Mouse (Mus musculus): ENCODE data around the gene Acat3.
"Not testable (repeated sequence)": the region's sequence is repeated elsewhere in the genome, so short reads cannot be mapped to it uniquely, and the experiment has no call there.

Acat3 gene

DNA sequence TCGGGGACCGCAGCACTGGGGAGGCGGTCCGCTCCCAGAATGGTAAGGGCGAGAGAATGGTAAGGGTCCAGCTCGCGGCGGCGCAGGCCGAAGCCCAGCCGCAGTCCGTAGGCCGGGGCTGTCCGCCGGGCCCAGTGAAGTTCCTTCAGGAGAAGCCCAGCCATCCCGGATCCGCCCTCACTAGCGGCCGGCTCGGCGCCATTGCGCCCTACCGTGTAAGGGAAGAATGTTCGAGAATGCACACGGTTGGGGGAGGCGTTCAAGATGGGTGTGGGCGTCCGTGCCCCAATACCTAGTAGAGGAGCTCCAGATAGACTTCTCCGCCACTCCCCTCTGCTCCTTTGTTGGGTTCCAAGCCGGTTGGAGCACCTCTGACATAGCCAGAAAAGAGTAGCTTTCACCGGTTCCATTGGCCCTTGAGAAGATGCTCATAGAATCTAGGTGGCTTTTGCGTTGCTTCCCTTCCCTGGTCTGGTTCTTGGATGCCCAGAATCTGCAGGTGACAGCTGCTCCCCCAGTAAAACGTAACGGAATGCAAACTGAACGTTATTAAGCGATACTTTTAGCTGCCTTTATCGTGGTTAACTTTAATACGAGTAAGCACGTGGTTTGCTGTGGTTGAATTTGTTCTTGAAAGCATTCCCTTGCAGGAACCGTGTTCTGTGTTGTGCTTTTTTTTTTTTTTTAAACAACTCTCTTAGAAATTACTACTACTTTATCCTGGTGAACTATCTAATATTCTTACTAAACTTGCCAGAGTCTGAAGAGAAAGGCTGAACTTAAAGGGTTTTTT, 23.6 kb downstream of the Acat3 start:
- no peak for DNase-seq (ENCODE audit: low spot score in 2 of 2)

DNA sequence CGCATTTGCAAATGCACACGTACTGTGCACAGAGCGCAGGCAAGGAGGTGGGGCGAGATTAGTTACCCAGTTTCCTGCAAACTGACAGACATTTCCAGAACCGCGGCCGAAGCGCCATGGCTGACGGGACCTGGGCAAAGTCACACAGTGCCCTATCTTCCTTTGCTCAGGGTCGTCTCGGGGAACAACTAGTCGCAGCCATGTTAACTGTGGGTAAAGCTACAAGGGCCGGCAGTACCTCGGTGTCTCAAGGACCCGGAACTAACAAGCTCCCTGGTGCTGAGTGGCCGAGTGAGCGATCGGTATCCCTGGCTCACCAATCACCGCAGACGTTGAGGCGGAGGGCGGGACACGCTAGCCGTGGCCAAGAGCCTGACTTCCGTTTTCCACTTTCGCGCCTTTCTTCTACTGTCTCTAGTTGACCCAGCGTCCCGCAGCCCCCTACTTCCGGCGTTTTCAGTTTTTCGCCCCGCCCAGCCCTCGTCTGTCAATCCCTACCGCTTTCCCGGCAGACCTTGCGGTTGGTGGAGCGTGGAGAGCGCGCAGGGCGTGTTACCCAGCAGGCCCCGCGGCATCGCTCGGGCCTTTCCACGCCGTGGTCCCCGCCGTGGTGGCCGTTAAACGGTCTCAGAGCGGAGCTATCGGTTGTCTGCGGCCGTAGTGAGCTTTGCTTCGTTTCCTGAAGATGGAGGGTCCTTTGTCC, 24.4 kb downstream of the Acat3 start, which contains the start of gene Mrpl18:
Gene Mrpl18 (minus strand): TSS at position 465 of the 703 bp plus-strand sequence.
- DNase-seq (ENCODE audit: low spot score in 2 of 2): peak; percentile 100

DNA sequence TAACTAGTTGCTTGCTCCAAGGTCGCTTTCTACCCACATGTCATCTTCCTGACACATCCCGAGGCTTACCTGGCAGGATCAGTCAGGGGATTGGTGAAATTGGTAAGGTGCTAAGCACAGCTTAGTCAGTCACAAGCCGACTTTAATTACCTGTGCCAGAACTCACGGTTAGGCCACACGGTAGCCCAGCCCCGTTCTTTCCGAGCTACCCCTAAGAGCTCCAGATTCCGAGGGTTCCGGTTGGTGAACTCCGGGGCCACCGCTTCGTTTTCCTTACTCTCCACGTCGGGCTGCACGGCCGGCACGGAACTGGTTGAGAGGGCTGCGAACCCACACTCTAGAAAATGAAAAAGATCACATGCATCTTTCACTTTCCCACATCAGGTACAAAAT, 24.9 kb downstream of the Acat3 start, which contains the start of gene Tcp1:
Gene Tcp1 (plus strand): TSS at position 214 of the 393 bp plus-strand sequence.
- DNase-seq (ENCODE audit: low spot score in 2 of 2): no peak

DNA sequence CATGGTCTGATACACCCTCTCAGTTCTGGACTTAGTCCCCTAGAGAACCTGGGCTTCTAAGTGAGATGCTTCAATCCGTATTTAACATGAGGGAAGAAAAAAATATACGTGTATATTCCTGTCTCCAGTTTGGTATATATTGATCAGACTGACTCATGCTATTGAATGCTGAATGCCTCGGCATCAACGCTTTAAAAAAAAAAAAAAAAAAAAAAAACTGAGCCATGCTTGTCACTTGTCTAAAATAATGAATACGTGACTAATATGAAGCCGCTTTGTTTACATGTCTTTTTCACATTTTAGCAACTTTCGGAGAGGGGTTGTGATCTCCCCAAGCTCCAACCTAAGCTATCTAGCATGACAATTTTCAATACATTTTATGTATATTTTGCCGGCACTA, 30.0 kb downstream of the Acat3 start:
- no peak for DNase-seq (ENCODE audit: low spot score in 2 of 2)

DNA sequence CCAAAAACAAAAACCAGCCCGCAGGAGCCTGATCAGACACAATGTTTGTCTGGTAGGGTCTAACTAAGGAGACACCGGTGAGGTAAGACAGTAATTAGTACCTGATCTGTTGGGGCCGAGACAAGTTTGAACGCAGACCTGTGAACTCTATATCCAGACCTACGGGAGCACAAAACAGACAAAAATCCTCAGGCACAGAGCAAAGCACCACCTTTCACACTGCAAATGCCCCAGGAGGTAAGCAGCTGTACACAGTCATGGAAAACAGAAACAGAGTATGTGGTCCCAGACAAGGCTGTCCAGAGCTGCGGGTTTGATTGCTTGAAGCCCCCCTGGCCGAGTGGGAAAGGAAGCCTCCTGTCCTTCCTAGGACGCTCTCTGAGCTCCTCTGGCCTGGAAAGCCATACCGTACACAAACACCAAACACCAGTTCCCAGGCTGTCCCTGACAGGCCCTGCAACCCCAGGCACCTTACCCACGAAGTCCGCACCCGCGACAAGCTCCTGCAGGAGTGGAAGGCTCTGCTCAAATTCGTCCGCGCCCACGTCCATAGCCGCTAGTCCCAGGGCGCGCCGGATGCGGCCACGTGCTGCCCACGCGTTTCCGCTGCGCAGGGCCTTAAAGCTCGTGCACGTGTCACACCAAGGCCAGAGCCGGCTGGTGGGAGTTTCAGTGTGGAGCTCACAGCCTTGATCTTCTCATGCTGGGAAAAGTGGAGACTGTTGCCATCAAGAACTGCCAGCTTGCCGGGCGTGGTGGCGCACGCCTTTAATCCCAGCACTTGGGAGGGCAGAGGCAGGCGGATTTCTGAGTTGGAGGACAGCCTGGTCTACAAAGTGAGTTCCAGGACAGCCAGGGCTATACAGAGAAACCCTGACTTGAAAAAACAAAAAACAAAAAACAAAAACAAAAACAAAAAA, 30.8 kb downstream of the Acat3 start, which contains the start of gene Pnldc1:
Gene Pnldc1 (minus strand): TSS at position 870 of the 920 bp plus-strand sequence.
- no peak for DNase-seq (ENCODE audit: low spot score in 2 of 2)

DNA sequence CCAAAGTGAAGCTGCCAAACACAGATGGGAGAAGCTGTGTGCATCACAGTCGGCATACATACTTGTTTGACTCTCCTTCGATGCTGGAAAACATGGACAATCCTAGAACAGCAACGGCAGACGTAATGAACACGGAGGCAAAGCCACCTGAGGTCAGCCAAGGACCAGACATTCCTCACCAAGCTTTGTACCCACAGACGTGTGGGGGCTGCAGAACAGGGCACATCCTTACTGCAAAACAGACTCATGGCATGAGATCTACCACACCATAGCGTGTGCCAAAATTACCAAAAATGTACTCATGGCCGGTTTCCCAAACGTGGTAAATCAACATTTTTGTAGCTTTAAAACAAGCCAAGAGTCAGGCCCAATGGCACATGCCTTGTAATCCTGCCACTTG, 34.0 kb downstream of the Acat3 start:
- DNase-seq (ENCODE audit: low spot score in 2 of 2): no peak

DNA sequence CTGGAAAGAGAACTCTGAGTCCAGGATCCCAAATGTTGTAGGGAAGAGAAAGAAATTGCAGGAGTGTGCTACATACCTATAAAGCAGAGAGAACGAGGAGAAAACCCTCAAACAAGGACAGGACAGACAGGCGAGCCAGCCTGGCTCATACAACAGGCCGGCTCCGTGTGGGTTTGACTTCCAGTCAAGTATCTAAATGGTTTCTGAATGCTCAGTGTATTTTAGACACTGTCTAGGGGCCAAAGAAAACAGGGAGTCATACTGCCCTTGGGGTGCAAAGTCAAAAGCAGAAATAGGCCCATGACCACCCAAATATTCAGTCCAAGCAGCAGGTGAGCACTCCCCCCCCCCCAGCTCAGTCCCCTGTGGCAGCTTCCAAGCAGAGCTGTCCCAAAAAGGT, 34.6 kb downstream of the Acat3 start:
- DNase-seq (ENCODE audit: low spot score in 2 of 2): no peak

DNA sequence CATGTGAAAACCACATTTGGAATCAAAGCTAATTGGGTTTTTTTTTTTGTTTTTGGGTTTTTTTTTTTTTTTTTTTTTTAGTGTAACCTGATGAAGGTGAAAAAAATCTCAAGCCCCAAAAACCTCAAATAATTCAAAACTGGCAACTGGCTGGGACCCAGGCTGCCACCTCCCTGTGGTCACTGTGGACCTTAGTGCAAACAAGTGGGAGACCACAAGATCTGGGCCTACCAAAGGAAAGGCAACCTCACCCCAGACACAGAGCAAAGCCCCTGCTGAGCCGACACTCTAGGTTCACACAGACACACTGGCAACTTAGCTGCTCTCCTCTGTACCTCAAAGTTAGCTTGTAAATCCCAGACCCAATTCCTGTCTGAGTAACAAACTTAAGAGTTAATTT, 36.1 kb downstream of the Acat3 start:
- DNase-seq (ENCODE audit: low spot score in 2 of 2): no peak

DNA sequence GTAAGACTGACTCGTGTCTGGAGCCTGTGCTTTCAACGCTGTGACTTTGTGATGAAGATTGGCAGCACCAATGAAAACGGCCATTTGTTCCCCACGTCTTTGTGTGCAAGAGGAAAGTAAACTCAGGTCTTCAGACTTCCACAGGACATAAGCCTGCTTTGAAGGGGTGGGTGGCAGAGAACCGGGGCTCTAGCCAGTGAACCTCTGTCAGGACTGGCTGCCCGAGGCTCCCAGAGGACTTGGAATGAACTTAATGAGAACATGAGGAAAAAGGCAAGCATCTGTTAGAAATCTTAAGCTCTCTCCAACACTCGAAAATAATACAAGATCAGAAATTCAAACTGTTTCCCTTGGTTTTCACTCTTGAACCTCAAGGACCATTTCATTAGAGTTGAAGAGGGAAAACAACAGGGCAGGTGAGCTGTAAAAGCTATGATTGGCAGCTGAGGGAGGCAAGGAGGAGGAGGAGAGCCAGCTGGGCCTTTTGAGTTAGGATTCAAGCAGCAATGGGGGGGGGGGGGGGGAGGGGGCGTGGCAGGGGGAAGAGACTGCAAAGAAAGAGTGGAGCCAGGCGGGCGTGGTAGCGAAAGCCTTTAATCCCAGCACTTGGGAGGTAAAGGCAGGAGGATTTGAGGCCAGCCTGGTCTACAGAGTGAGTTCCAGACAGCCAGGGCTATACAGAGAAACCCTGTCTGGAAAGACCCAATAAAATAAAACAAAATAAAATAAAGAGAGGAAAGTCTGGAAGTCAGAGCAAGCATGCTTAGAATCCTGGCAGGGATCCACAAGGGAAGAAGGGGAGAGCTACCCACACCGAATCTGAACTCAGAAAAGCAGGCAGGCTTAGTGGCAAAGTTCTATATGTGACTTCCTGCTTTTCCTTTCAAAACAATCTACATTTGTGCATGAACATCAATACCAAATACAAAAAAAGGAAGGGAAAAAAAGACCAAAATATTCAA, 36.7 kb downstream of the Acat3 start:
- DNase-seq (ENCODE audit: low spot score in 2 of 2): no peak

DNA sequence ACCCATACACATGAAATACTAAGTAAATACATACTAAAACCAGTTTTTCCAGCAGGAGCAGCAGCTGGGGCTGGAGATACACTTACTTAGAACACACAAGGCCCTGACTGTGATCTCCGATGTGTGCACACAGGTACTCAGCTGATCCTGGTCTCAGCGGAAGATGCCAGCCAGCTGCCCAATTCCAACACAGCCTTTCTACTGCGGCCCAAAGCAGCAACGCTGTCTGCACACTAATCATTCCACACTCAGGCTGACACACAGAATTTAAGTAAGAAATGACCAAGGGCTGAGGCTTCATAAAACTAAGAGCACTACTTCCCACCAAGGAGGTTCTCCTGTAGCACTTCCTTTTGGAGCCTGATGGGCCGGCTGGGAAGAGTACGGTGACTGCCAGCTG, 38.1 kb downstream of the Acat3 start:
- no peak for DNase-seq (ENCODE audit: low spot score in 2 of 2)

DNA sequence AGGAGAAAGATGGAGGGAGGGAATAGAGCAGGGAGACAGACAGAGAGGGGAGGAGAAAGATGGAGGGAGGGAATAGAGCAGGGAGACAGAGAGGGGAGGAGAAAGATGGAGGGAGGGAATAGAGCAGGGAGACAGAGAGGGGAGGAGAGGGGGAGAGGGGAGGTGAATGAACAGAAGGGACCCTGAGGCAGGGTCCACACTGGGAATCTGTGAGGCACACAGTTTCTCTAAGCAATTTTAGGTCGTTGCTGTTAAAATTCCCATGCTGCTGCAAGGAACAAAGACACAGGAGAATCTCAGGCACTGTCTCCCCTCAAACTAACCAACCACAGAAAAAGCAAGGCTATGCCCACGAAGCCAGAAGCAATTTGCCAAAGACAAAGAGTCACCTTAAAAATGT, 41.8 kb downstream of the Acat3 start:
- DNase-seq (ENCODE audit: low spot score in 2 of 2): not testable (repeated sequence)

DNA sequence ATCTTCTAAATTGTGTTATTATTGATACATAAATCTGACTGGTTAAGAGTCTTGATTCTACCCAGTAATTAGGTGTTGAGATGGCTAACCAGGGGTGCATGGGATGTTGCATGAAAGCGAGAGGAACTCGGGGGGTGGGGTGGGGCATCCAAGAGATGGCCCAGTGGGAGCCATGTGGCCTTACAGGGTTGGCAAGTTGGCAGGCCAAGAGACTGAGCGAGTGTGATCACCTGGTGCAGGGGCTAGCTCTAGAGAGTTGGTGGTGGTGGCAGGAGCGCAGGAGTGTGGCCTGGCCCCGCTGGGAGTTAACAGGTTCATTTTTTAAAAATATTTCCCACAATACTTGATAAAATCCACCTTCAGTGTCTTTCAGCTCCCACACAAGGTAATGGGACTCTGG, 42.7 kb downstream of the Acat3 start:
- no peak for DNase-seq (ENCODE audit: low spot score in 2 of 2)

DNA sequence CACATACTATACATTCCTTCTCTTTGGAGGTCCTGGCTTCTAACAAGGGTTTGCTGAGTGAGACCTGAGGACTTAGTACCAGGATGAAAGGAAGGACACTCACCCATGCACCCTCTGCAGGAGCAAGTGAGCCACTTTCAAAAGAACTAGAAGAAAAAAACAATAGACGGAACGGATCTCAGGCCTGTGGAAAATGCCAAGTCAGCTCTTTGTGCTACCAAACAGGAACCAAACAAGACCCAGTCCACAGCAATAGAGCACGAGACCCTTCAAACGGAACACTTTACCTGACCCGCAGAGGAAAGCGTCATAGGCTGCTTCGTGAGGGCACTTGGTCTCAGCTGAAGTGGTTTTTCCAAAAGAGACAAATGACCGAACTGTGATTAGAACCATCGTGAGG, 48.4 kb downstream of the Acat3 start:
- no peak for DNase-seq (ENCODE audit: low spot score in 2 of 2)

DNA sequence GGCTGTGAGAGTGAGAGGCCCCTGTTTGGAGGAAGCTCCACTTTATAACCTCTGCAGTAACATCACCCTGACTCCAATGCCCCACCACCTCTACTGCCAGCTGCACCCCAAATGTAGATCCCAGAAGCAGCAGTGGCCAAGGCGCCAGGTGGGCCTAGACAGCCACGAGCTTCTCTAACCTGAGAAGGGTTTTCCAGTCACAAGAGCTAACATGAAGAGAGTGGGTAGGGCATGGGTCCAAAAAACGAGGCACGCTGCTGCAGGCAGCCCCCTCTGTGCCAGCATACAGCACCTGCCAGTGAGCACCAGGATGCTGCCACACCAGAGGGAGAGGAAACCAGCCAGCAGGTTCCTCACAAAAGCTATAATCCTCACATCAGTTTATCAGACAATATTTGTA, 49.3 kb downstream of the Acat3 start:
- DNase-seq (ENCODE audit: low spot score in 2 of 2): no peak

DNA sequence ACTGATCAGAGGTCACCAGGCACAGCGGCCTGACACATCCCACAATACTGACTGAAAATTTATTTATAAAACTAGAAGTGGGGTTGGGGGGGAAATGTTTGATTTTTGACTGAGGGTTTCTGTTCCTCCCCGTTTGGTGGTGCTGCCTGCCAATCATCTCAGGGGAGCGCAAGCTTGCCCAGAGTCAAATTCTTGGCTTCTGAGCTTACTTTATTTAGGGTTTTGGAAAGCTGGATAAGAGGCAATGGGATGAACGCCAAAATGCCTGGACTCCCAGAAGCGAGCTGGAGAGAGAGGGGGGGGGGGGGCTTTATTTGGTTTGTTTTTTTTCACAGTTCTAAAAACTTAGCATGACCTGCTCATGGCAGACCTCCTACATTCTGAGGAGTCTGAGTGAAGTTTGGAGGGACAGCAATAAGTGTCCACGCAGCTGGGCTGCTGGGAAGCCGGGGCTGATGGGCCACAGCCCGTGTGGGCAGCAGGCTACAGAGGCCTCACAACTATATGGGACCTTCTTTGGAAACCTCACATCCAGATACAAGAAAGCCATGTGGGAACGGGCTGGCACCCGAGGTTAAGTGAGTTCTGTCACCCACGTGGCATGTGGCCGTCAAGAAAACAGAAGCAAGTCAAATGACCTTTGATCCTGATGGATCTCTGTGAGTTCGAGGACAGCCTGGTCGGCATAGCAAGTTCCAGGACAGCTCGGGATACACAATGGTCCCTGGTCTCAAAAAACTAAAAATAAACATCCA, 53.2 kb downstream of the Acat3 start:
- peak; percentile 18 to 50 for DNase-seq (ENCODE audit: low spot score in 2 of 2)

DNA sequence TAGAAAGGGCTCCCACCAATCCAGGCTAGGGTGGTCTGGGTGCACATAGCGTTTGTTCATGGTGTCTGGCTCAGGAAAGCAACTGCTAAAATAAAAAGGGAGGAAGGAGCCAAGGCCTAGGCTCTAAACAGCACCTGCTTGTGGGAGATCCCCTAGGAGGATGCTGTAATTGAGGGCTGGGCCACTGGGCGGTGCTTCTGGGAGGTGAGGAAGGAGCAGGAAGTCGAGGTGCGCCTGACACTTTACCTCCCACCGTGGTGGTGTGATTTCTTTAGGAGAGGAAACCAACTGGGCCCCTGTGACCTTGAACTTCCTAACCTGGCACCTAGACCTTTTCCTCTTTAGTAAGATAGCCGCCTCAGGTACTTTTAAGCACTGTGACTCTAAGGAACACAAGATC, 53.8 kb downstream of the Acat3 start:
- DNase-seq (ENCODE audit: low spot score in 2 of 2): no peak

DNA sequence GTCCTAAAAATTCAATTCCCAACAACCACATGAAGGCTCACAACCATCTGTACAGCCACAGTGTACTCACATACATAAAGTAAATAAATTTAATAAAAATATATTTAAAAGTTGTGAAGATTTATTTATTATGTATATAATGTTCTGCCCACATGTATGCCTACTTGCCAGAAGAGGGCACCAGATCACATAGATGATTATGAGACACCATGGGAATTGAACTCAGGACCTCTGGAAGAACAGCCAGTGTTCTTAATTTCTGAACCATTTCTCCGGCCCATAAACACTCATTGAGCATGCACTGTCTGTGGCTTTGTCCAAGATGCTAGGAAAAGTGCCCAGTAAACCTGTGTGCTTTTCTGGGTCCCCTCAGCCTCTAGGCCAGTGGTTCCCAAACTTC, 59.2 kb downstream of the Acat3 start:
- DNase-seq (ENCODE audit: low spot score in 2 of 2): no peak

DNA sequence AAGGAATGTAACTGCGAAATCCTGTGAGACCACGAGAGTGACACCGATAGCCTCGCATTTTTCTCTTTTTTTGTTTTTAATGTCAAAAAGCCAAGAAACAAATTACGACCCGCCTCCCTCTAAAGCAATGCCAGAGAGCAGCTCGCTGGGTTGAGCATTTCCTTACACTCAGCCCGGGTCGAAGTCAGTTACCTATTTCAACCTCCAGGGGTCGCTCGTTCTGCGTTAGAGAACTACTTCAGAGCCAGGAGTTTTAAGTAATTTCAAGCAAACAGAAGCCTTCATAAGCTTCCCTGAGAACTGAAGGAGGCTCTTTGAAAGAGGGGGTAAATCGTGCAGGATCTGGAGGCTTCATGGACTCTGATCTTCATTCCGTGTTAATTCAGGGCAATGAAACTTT, 60.2 kb downstream of the Acat3 start:
- peak; percentile 68 to 82 for DNase-seq (ENCODE audit: low spot score in 2 of 2)

DNA sequence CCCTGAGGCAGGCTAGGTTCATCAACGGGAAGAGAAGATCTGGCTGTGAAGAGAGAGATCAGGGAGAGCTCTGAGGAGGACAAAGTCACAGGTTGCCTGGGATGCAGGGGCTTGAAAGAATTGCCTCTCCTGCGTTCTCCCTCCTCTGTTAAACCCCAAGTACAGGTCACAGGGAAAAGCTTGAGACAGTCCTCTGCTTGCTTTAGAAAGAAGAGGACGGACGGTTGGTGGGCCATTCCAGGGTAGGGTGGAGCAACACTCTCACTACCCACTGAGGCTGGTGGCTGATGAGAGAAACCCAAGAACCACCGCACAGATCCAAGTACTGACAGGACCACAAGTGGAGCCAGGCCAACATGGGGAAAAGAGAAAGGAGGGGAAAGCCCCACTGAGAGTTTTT, 64.7 kb downstream of the Acat3 start, which contains the start of gene Mrgprh:
Gene Mrgprh (plus strand): TSS at position 301 of the 400 bp plus-strand sequence.
- DNase-seq (ENCODE audit: low spot score in 2 of 2): no peak

Data from heart, adult 9 months (tissue).